Mouse (Mus musculus): Measurements from ENCODE around the gene Rmdn3. TPM values are rescaled to one million over a fixed set of nuclear protein-coding genes. Genes with fewer than 3 reads are reported as not detected.

Rmdn3 gene
- polyA plus RNA-seq, 1 experiment from 2014 or later, result 28.4 TPM

DNA sequence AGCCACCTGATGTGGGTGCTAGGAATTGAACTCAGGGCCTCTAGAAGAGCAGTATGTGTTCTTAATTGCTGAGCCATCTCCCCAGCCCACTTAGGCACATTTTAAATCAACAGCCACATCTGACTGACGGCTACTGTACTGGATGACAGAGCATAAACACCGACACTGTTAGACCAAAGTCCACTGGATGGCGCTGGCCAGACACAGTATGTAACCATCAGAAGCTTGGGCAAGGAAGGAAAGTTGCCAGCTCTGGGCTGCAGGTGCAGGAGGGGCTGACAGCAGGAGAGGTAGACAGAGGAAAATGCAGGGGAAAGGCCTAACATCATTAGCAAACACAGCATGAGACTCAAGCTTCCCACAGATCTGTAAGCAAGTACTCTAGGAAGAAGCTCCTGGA, 19.9 kb upstream of the Rmdn3 start:
- no peaks in the 10 kb centered on the region for H3K9me3 ChIP-seq (ENCODE audit: low read length)
- no peak overlapping the region for H3K9ac ChIP-seq (replicated peaks; ENCODE audit: low read depth)
- ATAC-seq (no peak), DNase-seq (ENCODE audit: low spot score) (no peak)
- no peak overlapping the region for H3K4me2 ChIP-seq (replicated peaks; ENCODE audit: low read depth, low read length)
- H3K4me1 ChIP-seq (ENCODE audit: insufficient read depth, low read depth, low read length), result no peaks in the 10 kb centered on the region
- H3K4me3 ChIP-seq (ENCODE audit: low read depth, low read length), result no peak overlapping the region
- H3K36me3 ChIP-seq (ENCODE audit: insufficient read depth, low read length), result 0 out of 2 replicates have a peak, but pooled peaks cover 8% of the 10 kb centered on the region
- TF ChIP-seq CTCF (IDR thresholded peaks at IDR 0.05) (no peak), EP300 (IDR thresholded peaks at IDR 0.05) (no peak)
- H3K27me3 ChIP-seq (replicated peaks; ENCODE audit: insufficient read depth, low read length), result no peaks in the 10 kb centered on the region
- 60% methylated on average over 3 of the region's 3 CpGs for WGBS
- H3K27ac ChIP-seq (ENCODE audit: low read length), result no peak overlapping the region

DNA sequence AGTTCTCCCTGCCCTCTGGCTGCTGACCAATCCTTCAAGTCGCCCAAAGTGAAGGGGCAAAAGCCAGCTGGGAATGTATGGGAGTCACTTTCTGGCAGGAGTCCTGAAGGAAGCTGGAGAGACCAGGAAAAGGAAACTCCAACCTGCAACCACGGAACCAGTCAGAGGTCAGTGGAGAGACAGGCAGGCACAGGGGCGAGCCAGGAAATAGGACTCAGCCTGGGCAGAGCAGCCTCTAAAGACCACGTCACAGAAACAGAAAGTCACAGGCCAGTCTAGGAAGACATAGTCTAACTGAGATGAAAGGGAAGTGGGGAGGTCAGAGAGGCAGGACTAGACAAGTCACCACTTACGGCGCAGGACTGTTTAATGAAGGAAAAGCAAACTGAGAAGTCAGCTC, 18.8 kb upstream of the Rmdn3 start:
- H3K4me2 ChIP-seq (replicated peaks; ENCODE audit: low read depth, low read length), result no peak overlapping the region
- no peaks in the 10 kb centered on the region for H3K4me1 ChIP-seq (ENCODE audit: insufficient read depth, low read depth, low read length)
- no peak overlapping the region for H3K27ac ChIP-seq (ENCODE audit: low read length)
- TF ChIP-seq EP300 (IDR thresholded peaks at IDR 0.05) (no peak), CTCF (IDR thresholded peaks at IDR 0.05) (no peak)
- no peak overlapping the region for H3K9ac ChIP-seq (replicated peaks; ENCODE audit: low read depth)
- no peaks in the 10 kb centered on the region for H3K27me3 ChIP-seq (replicated peaks; ENCODE audit: insufficient read depth, low read length)
- no peaks in the 10 kb centered on the region for H3K9me3 ChIP-seq (ENCODE audit: low read length)
- 0 out of 2 replicates have a peak, but pooled peaks cover 4% of the 10 kb centered on the region for H3K36me3 ChIP-seq (ENCODE audit: insufficient read depth, low read length)
- no peak overlapping the region for H3K4me3 ChIP-seq (ENCODE audit: low read depth, low read length)
- ATAC-seq (0 out of 2 replicates have a peak, but pooled peaks have one; percentile 29), DNase-seq (ENCODE audit: low spot score) (peak; percentile 22)
- WGBS, result 44% methylated on average over 6 of the region's 6 CpGs

DNA sequence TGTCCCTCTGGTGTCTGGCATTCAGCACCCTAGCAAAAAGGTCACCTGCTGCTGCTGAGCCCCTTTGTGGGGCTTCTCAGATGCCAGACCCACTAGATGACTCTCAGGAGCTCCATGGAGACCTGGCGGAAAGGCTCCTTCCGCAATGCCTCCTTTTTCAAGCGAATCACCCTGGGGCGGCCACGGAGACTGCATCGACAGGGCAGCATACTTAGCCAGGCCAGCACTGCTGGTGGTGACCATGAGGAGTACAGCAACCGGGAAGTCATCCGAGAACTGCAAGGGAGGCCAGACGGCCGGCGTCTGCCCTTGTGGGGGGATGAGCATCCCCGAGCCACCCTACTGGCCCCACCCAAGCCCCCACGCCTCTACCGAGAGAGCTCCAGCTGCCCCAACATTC, 18.0 kb upstream of the Rmdn3 start:
- H3K36me3 ChIP-seq (ENCODE audit: insufficient read depth, low read length), result 0 out of 2 replicates have a peak, but pooled peaks cover 3% of the 10 kb centered on the region
- WGBS, result 66% methylated on average over 12 of the region's 14 CpGs
- TF ChIP-seq EP300 (IDR thresholded peaks at IDR 0.05) (no peak), CTCF (IDR thresholded peaks at IDR 0.05) (no peak)
- H3K27ac ChIP-seq (ENCODE audit: low read length), result no peak overlapping the region
- ATAC-seq (no peak), DNase-seq (ENCODE audit: low spot score) (no peak)
- no peaks in the 10 kb centered on the region for H3K27me3 ChIP-seq (replicated peaks; ENCODE audit: insufficient read depth, low read length)
- no peak overlapping the region for H3K9ac ChIP-seq (replicated peaks; ENCODE audit: low read depth)
- no peak overlapping the region for H3K4me2 ChIP-seq (replicated peaks; ENCODE audit: low read depth, low read length)
- no peak overlapping the region for H3K4me3 ChIP-seq (ENCODE audit: low read depth, low read length)
- H3K9me3 ChIP-seq (ENCODE audit: low read length), result no peaks in the 10 kb centered on the region
- no peaks in the 10 kb centered on the region for H3K4me1 ChIP-seq (ENCODE audit: insufficient read depth, low read depth, low read length)

DNA sequence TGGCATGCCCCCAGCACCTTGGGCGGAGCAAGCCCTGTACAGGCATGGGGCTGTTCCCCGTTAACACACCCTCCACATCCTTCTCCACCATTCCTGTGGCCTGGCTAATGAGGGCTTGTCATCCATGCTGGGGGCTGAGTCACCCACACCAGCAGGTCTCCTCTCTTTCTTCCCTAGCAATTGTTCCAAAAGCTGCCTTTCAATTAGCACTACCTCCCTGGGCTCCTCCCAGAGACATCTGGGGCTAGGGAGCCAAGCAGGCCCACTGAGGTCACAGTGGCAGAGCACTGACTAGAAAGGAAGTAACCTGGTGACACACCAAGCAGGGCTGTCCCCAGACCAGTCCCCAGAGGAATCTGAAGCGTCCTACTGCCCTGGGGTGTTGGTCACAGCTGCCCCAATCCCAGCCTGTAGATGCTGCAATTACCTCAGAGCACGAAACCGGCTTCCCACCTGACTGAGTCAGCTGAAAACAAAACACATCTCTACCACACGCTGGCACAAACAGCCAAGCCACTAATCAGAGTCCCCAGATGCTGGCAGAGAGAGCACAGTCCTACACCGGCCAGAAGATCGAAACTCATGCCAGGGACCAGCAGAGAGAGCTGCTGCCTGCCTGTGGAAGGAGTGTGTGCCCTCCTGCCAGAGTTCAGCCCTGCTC, 17.3 kb upstream of the Rmdn3 start, which contains the start of gene Gm14137:
TSS of gene Gm14137 (plus strand) at position 519 of the 661 bp plus-strand sequence.
- no peak within 1 kb of the TSS for H3K4me2 ChIP-seq (replicated peaks; ENCODE audit: low read depth, low read length)
- 65% methylated on average over 8 of the region's 8 CpGs for WGBS
- H3K27me3 ChIP-seq (replicated peaks; ENCODE audit: insufficient read depth, low read length), result no peaks in the 10 kb centered on the region
- DNase-seq (ENCODE audit: low spot score) (no peak), ATAC-seq (no peak)
- no peak within 1 kb of the TSS for H3K9ac ChIP-seq (replicated peaks; ENCODE audit: low read depth)
- no peak within 1 kb of the TSS for H3K4me3 ChIP-seq (ENCODE audit: low read depth, low read length)
- TF ChIP-seq EP300 (IDR thresholded peaks at IDR 0.05) (no peak), CTCF (IDR thresholded peaks at IDR 0.05) (no peak)
- H3K36me3 ChIP-seq (ENCODE audit: insufficient read depth, low read length), result no peaks in the 10 kb centered on the region
- H3K9me3 ChIP-seq (ENCODE audit: low read length), result no peaks in the 10 kb centered on the region
- no peaks in the 10 kb centered on the region for H3K4me1 ChIP-seq (ENCODE audit: insufficient read depth, low read depth, low read length)
- no peak within 1 kb of the TSS for H3K27ac ChIP-seq (ENCODE audit: low read length)

DNA sequence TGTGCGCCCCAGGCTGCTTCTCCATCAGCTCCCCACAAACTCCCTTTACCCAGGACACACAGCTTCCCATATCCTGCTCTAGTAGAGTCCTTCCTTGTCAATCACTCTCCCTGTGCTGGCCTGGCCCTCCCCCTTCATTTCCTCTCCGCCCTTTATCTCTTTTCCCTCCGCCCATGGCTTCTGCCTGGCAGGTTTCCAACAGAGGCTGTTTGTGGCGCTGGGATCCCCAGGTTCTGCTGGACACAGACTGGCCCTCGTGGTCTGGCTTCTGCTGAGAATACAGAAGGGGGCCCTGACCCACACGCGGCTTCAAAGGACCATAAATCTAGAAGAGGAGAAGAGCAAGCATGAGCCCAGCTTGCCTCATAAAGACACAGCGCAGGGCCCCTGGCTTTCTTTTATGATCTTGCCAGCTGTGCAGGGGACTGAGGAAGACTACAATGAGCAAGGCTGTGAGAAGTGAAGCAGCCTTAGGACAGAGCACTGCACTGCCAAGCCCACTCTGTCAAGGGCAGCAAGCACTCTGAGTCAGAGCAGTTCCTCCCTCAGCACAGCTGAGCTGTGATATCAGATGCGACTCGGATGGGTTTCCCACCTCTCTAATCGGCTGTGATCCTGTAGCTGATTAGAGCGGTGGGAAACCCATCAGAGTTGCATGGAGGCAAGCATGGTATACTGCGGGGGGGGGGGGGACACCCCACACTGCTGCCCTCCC, 16.2 kb upstream of the Rmdn3 start:
- H3K36me3 ChIP-seq (ENCODE audit: insufficient read depth, low read length), result no peaks in the 10 kb centered on the region
- no peak overlapping the region for H3K4me3 ChIP-seq (ENCODE audit: low read depth, low read length)
- ATAC-seq (peak; percentile 71), DNase-seq (ENCODE audit: low spot score) (peak; percentile 76)
- H3K27me3 ChIP-seq (replicated peaks; ENCODE audit: insufficient read depth, low read length), result 0 out of 2 replicates have a peak, but pooled peaks cover 1% of the 10 kb centered on the region
- TF ChIP-seq EP300 (IDR thresholded peaks at IDR 0.05) (no peak), CTCF (IDR thresholded peaks at IDR 0.05) (no peak)
- 18% methylated on average over 13 of the region's 13 CpGs for WGBS
- peak overlapping the region; percentile 25; the same call in 1 of the 2 replicates for H3K4me2 ChIP-seq (replicated peaks; ENCODE audit: low read depth, low read length)
- H3K4me1 ChIP-seq (ENCODE audit: insufficient read depth, low read depth, low read length), result peaks cover under 1% of the 10 kb centered on the region; the same call in 1 of the 2 replicates
- H3K27ac ChIP-seq (ENCODE audit: low read length), result no peak overlapping the region
- H3K9me3 ChIP-seq (ENCODE audit: low read length), result no peaks in the 10 kb centered on the region
- H3K9ac ChIP-seq (replicated peaks; ENCODE audit: low read depth), result no peak overlapping the region

DNA sequence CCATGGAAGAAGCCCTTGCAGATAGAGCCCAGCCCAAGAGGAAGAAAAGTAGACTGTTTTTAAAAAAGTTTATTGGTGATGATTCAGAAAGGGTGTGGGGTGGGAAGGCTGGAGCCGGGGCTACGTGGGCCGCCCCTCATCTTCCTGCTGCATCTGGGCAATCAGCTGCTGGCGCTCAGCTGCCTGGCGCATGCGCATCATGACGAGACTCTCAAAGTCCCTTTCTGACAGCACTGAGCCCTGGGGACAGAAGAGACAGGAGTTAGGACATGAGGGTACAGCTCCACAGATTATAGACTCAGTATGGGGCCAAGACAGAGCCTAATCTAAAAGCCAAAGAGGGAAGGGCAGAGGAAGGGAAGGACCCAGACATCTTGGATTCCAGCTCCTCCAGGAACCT, 15.6 kb upstream of the Rmdn3 start:
- Histone ChIP-seq H3K27ac (ENCODE audit: low read length) (no peak overlapping the region), H3K9ac (replicated peaks; ENCODE audit: low read depth) (no peak overlapping the region), H3K27me3 (replicated peaks; ENCODE audit: insufficient read depth, low read length) (0 out of 2 replicates have a peak, but pooled peaks cover 5% of the 10 kb centered on the region), H3K9me3 (ENCODE audit: low read length) (no peaks in the 10 kb centered on the region), H3K4me3 (ENCODE audit: low read depth, low read length) (no peak overlapping the region), H3K4me1 (ENCODE audit: insufficient read depth, low read depth, low read length) (peaks cover 4% of the 10 kb centered on the region; the same call in 1 of the 2 replicates), H3K36me3 (ENCODE audit: insufficient read depth, low read length) (no peaks in the 10 kb centered on the region), H3K4me2 (replicated peaks; ENCODE audit: low read depth, low read length) (no peak overlapping the region)
- TF ChIP-seq CTCF (IDR thresholded peaks at IDR 0.05) (no peak), EP300 (IDR thresholded peaks at IDR 0.05) (no peak)
- WGBS, result 89% methylated on average over 7 of the region's 7 CpGs
- DNase-seq (ENCODE audit: low spot score) (no peak), ATAC-seq (no peak)
